Mouse (Mus musculus): ENCODE data around the gene Tspan32.
A peak's percentile ranks its signal among the peaks of the same experiment; 100 is the strongest.

DNA sequence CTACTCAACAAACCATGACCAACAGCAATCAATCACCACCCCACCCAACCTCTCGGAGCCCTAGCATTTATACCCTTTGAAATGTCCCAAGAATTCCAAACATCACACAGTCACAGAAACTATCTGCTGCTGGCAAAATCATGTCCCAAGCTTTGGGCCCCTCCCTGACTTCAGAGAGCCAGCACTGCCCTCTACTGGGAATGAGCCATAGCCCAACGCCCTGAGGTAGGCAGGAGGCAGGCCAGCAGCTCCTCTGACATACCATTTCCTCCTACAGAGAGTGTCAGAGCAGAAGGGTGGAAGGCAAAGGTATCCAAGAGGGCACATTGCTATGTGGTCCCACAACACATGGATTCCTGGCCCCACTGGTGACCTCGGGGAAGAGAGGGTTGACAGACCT lies 2.2 kb upstream of the Tspan32 start:
- TF ChIP-seq CTCF (IDR thresholded peaks at IDR 0.05): peak; percentile 43
- no peak for TF ChIP-seq EP300 (IDR thresholded peaks at IDR 0.05; ENCODE audit: insufficient read depth, low read depth, low read length)
- no peak for TF ChIP-seq POLR2A (IDR thresholded peaks at IDR 0.05; ENCODE audit: insufficient read depth, low read depth, low read length)
